Mouse (Mus musculus) thymus, postnatal 25 days (tissue): ENCODE measurements around the gene Ccdc121.
A peak's percentile ranks its signal among the peaks of the same experiment; 100 is the strongest.

Experiments
- DNase-seq: peaks from one replicate; pipeline ENCODE4 v3.0.0; 2022

Ccdc121 gene

GRCm38 (mm10) chr1:181511307-181511706, at the start of gene Ccdc121:
Ccdc121 (minus strand) TSS chr1:181511451.
- DNase-seq = no peak

GRCm38 (mm10) chr1:181560325-181560724, 49.1 kb upstream of the Ccdc121 start:
- no peak for DNase-seq

DNA sequence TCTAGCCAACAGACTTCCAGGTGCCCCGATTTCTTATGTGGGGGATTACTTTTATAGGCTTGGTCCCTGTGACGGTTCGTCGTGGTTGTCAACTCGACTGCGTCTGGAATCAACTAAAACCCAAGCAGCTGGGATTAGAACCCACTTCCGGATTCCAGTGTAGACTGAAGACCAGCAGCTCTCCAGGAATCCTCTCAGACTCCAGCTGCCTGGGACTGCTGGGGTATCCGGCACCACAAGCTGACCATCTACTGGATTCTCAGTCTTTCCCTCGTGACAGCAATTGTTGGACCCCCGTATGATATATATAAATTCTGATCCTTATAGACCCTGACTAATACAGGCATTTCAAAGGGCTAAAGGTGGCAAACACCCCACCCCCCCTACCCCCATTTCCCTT, 48.4 kb upstream of the Ccdc121 start:
- no peak for DNase-seq

DNA sequence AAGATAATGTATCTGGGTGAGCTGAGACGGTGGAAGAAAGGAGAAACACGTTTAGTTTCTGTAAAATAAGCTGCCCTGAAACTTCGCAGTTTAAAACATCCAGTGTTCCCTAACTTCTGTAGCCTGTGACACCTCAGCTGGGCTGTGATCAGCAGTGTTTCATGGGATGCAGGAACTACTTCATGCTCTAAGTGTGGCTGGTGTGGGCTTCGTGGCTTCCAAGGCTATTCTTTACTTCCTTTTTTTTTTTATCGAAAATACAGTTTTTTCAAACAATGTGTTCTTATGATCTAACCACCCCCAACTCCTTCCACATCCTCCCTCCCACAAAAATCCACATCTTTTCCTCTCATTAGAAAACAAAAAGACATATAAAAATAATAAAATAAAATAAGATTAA, 44.2 kb upstream of the Ccdc121 start:
- DNase-seq = no peak

GRCm38 (mm10) chr1:181552533-181553410, 41.5 kb upstream of the Ccdc121 start:
- DNase-seq = no peak

DNA sequence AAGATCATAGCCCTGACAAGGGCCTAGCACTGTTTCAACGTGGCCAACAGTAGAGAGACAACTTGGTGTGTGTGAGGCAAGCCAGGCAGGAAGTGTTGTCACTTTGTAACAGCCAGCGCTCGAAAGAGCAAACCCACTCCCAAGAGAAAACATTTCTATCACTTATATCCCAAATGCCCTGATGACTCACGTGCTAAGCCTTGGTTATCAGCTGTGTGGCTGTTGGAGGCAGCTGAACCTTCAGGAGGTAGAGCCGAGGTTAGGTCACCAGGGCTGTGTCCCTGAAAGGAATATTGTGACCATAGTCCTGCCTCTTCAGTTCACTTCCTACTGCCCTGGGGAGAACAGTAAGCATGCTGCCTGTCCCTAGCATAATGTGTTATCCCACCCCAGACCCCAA, 39.6 kb upstream of the Ccdc121 start:
- DNase-seq = no peak

DNA sequence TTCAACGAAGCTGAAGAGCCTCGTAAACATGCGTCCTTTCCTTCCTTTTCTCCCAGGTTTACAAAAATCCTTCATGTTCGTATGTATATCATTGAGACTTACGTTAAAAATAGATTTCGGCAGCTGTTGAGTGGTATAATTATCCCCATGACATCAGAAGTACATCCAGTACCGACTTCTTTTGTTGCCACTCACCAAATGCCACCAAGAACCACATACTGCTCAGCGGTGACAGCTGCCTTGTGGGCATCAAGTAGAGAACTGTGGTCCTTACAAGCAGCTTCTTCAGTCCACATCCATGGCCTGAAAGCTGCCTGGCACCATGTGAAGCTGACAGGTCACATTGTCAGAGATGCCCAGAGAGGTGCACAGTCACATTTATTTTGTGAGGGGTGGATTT, 38.7 kb upstream of the Ccdc121 start:
- DNase-seq = no peak

DNA sequence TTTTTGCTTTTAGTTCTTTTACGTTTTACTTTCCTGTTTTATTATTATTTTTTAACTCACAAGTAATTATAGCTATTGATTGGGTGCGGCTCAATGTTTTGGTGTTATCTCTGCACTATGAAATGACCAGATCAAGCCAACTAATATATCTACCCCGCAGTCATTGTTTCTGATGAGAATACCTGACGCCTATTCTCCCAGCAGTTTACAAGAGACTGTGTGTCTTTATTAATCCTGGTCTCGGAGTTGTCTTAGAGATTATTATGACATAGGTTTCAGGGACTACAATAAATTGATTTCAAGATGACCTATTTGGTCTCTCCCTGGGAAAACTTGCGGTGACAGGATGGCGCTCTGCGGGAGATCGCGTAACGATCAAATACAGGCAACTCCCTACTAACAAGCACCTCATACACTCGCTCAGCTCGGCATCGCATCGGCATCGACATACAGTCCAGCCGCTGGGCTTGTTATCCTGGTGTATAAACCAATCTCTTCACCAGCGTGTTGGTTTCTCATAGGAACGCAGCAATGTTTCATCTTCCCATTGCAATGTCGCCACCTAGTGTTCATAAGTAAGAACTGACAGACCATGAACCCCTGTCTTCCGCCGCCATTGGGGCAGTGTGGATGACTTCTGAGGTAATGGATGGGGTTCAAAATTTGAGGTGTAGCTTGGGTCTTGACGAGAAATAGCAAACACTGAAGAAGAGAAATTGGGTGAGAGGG, 34.0 kb upstream of the Ccdc121 start:
- DNase-seq = peak; percentile 58

GRCm38 (mm10) chr1:181543711-181544383, 32.6 kb upstream of the Ccdc121 start:
- DNase-seq = no peak

GRCm38 (mm10) chr1:181539846-181540769, 28.9 kb upstream of the Ccdc121 start:
- DNase-seq = no peak

DNA sequence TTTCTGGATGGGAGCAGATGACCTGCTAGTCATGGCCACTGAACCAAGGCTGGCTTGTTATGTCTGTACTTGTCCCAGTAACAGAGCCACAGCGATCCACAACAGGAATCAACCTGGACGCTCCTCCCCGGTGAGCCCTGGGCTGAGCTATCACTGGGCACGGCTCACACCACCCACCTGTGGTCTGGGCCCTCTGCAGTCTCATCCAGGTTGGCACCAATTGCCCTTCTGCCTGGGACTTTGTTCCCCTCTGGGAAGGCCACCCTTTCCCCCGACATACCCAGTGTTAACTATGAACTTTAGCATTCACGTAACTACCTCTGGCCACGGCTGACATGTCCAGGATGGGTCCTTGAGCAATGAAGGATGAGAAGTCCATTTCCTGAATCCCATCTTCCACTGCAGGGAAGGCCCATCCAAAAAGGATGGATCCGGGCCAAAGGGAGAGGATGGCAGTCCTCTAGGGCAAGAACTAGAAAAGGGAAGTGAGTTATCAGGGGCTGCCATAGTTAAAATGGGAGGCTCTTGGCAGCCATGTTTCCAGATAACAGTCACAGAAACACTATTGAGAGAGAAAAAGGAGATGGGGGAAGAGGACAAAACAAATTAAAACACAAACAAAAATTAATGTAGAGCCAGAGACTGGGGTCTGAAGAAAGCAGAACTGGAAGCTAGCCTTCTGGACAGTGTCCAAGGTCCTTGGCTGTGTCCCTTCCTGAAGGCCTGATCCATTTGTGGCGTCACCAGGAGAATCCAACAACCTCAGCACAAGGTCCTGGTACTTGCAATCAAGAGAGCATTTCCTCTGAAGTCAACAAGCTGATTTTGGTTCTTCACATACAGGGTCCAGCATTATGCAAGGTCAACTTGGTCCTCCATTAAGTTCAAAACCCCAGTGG, 26.6 kb upstream of the Ccdc121 start:
- no peak for DNase-seq

DNA sequence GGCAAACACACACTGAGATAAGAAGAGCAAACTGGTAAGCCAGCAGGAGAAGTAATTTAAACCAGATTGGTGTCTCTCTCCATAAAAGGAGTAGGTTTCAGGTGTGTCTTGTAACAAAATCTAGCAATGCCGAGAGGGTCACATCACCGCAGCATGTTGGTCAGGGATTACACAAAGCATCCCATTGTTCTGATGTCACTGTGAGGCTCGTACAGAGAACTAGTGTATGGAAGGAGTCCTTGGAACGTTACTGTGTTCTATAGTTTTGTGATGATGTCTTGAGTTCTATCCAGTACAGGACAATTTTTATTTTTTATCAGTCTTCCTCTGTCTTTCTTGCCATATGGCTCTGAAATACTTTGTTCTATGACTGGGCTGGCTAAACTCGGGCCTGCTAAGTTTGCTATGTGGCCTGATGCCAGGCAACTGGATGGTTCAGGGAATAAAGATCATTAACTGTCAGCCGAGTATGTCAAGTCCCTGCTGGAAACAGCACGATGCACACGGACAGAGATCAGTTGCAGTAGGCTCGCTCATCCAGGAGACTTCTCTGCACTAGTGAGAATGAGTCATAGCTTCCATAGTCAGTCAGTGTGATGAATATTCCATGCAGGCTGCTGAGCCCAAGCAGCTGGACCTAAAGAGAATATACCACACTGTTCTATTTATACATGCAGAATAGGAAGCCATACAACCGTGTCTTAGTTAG, 24.1 kb upstream of the Ccdc121 start:
- no peak for DNase-seq

DNA sequence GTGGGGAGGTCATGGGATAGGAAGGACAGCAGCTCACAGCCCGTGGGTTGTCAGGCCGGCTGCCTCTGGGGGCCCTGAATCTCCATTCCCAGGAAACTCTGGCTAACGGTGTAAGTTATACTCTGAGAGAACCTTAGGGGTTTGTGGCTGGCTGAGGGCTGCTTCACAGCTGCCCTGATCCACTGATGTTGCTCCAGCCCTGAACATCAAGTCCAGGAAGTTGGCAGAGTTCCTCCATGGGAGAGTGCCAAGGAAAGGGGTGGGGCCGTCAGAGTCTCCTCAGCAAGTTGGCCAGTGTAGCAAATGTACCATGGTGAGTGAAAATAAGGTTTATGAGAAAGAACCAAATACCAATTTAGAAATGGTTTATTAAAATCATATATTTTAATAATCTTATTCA, 18.1 kb upstream of the Ccdc121 start:
- DNase-seq = no peak

GRCm38 (mm10) chr1:181525996-181526395, 14.7 kb upstream of the Ccdc121 start:
- no peak for DNase-seq

GRCm38 (mm10) chr1:181523831-181524230, 12.6 kb upstream of the Ccdc121 start:
- DNase-seq = no peak

DNA sequence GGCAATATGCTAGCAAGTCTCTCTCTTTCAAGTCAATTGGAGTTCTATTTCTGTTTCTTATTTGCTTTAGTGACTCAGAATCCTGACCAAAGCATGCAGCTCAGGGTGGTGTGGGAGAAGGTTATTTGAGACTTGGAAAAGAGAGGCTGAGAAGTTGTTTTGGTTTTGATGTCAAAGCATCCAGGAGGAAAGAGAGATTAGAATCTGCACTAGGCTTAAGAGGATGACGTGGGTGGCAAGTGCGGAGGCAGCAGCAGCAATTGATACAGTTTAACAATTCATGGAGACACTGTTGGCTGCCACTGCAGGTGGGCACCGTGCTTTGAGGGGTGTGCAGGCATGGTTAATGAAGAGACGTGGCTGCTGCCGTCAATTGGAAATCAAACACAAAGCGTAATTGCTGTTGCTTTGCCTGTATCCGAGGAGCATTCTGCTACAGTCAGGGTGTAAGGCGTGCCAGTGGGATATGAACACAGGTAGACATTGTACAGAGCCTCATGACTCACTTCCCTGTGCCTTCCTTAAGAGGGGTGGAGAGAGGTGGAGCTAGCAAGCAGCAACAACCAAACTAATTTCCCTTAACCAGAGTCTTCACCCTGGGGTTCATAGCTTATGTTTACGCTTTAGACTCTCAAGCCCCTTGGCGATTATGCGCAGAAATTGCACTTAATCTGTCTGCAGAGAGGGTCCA, 10.3 kb upstream of the Ccdc121 start:
- no peak for DNase-seq

DNA sequence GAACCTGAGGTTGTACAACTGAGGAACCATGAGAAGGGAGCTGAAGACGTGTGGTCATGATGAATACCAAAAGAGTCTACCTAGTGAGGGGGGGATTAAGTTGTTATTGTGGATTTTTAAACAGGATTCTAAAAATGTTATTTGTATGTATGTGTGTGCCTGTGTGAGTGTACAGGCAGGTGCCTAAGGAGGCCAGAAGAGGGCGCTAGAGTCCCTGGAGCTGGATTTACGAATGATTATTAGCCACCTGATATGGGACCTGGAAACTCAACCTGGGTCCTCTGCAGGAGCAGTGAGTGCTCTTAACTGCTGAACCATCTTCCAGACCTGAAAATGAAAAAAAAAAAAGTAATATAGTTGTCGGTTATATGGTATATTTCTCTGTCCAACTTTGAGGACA, 7.9 kb upstream of the Ccdc121 start:
- no peak for DNase-seq

GRCm38 (mm10) chr1:181518046-181518445, 6.8 kb upstream of the Ccdc121 start:
- no peak for DNase-seq

DNA sequence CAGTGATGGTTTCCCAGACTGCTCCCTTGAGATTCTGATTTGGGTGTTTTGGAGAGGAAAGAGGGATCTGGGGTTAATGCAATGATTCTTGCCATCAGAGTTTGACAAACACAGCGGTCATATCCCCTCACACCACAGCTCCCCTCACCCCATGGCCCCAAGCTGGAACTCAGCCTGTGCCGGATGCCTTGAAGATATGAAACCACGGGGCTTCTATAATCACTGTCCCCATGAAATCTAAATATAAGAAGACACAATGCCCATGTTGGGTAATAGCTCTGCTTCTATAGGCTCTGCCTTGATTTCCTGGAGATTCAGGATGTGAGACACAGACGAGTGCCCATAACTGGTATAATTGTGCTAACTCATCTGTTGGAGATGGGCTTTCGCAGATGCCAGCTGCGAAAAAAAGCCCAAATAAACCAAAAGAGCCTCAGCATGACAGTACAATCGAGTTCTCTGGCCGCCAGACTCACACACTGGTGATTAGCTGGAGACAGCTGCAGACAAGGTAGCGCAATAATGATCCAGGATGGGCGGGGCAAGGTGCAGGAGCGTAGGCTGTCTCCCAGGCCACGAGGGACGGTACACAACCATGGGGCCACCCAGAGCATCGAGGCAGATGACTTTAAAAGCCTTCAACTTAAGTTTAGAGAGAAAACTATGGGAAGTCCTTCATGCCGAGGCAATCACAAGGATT, 1.3 kb upstream of the Ccdc121 start:
- DNase-seq = no peak
